Mouse (Mus musculus): ENCODE measurements around the gene Etnppl.

The Etnppl gene

DNA sequence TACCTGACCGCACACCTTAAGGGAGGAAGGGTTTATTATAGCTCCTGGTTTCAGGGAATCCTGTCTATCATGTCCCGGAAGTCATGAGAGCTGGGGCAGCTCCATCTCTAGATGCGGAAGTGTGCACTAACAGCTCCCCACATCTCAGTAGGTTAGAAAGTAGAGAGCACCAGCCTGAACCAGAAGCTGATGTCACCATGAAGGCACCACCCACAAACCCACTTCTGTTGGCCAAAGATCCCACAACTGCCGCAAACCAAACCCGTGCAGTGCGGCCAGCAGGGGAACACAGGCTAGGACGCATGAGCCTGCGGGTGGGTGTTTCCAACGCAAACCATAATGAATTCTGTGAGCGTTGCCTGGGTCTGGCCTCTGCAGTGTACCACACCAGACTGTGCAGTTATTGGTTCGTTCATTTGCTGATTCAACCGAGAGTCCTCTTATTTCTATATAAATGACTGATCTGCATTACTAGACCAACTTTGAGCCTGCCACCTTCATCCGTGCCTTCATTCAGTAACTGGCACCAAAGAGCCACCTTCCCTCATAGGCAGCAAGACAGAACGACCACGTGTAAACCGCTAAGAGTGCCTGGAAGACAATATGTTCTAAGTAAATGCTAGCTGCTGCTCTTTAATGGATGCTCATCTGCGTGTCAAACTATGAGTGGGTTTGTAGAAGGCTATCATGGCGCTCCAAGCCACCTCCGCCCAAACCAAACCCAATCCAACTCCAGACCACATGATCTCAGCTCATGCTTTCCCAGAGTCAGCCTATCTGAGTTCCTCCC, 60.6 kb downstream of the Etnppl start:
- no peak for DNase-seq (ENCODE audit: low read depth, low spot score)

GRCm38 (mm10) chr3:130681226-130681625, 64.0 kb downstream of the Etnppl start:
- DNase-seq (ENCODE audit: low read depth, low spot score): no peak

DNA sequence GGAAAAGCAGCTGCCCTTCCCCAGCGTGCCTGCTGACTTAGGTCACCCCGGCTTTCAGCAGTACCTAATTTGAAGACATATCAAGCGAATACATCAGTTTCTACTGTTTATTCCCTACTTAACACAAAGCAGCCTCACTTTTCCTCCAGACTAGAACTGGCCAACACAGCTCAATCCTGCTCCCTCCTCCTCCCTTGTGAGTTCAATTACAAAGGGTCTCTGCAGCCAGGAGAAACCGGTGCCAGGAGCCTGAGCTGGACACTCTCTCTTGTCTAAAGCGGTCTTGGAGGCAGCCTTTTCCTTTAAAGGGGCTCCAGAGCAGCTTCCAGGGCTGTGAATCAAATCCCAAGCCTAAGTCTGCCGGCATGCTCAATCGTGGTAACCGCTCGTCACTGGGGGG, 64.9 kb downstream of the Etnppl start:
- no peak for DNase-seq (ENCODE audit: low read depth, low spot score)

DNA sequence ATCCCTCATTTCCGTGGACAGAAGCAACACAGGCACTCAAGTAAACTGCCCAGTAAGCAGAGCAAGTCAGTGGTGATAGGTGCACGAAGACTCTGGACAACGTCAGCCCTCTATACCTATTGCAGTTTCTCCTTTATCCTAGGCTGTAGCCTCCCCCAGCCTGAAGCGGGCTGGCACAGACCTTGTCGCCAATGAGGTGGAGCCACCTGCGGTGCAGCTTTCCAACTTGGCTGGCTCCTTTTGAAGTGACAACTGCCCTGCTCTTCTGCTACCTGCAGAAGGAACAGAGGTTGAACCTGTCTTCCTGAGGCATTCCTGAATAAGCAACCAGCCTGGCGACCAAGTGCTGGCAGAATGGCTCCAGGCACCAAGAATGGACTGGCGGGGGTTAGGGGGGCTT, 66.6 kb downstream of the Etnppl start:
- no peak for DNase-seq (ENCODE audit: low read depth, low spot score)

DNA sequence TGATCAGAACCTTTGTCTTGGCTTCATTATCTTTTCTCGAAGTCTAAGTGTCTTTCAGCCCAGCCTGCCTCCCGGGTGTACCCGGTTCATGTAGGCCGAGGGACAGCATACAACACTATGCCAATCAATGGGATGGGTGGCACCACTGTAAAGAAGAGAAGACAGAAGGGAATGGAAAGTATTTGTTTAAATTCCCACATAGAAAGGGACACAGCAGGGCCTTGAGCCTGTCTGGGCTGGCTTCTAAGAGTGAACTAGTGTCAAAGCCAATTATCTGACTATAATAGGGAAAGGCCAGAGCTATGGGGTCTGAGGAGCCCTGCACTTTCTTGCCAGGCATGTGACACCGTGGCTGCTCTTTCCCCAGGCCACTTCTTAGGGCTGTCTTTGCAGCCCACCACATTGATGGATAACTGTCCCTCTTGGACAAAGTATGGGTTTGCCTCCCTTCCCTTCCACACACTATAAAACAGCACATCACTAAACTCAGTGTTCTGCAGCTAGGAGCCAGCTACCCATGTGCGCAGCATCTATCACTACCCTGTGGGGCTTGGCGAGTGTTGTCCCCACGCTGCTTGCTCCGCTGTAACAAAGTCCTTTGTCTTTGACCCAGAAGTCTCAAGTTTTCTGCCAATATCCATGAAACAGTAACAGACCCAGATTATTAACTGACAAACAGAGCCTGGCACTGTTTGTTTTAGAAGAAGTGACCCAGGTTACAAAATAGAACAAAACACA, 67.2 kb downstream of the Etnppl start:
- DNase-seq (ENCODE audit: low read depth, low spot score): no peak

- DNase-seq (ENCODE audit: low read depth, low spot score): no peak
Measured at GRCm38 (mm10) chr3:130685014-130685366, 67.7 kb downstream of the Etnppl start.

DNA sequence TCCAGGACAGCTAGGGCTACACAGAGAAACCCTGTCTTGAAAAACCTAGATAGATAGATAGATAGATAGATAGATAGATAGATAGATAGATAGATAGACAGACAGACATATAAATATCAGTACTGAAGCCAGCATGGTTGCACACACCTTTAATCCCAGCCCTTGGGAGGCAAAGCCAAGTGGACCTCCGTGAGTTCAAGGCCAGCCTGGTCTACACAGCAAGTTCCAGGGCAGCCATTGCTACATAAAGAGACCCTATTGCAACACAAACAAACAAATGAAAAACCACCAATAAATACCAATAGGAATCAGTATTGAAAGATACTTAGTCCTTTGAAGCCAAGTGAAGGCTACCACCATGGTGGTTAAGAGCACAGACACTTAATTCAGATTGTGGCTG, 69.8 kb downstream of the Etnppl start:
- no peak for DNase-seq (ENCODE audit: low read depth, low spot score)
